ENCODE assay signal across 15 mouse cellular contexts in the genomic region with DNA sequence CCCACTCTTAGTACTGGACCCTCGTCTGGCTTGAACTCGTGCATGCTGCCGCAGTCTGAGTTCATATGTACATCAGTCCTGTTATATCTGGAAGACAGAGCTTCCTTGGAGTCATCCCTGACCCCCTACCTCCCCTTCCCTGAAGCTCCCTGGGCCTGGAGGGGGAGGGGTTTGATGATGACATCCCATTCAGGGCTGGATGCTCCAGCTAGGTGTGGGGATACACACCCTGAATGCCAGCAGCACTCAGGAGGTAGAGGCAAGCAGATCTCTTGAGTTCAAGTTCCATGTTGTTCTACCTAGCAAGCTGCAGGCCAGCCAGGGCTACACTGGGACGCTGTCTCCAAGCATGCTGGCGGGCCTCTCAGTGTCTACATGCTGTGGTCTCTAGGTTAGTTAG.
"Had no signal": no experiment of that assay in that cellular context is flagged by ENCODE, and none has a peak within 500 bp of the region (broad histone marks: within the 10 kb centered on the region; RNA-seq: fewer than 3 reads in every experiment).

No protein-coding gene starts in this region.

- H3K27me3 ChIP-seq: limb, embryonic 12.5 days; limb, embryonic 15.5 days; midbrain, embryonic 13.5 days had no signal

- DNase-seq: kidney, adult 18-20 months; kidney, adult 9 months; kidney, postnatal 14 days; left cerebral cortex, postnatal 4 days; liver, postnatal 0 days; lung, embryonic 14.5 days; lung, postnatal 14 days; lung, postnatal 4 days; thymus, adult 18-20 months; thymus, postnatal 36 days had no signal

- H3K27ac ChIP-seq: limb, embryonic 12.5 days; limb, embryonic 15.5 days; liver, embryonic 14.5 days; midbrain, embryonic 13.5 days had no signal

- H3K4me2 ChIP-seq: limb, embryonic 12.5 days; limb, embryonic 15.5 days; liver, embryonic 11.5 days; lung, embryonic 14.5 days; midbrain, embryonic 13.5 days had no signal

- H3K4me1 ChIP-seq: midbrain, embryonic 13.5 days had no signal

- H3K4me3 ChIP-seq: limb, embryonic 12.5 days; limb, embryonic 15.5 days; midbrain, embryonic 13.5 days had no signal

- H3K9ac ChIP-seq: limb, embryonic 12.5 days; limb, embryonic 15.5 days; liver, embryonic 14.5 days; liver, postnatal 0 days; lung, embryonic 14.5 days; midbrain, embryonic 13.5 days had no signal

- H3K36me3 ChIP-seq: limb, embryonic 12.5 days; limb, embryonic 15.5 days; midbrain, embryonic 13.5 days had no signal

- H3K9me3 ChIP-seq: limb, embryonic 12.5 days; limb, embryonic 15.5 days; midbrain, embryonic 13.5 days had no signal

- ATAC-seq: liver, postnatal 0 days; midbrain, embryonic 13.5 days had no signal
